14 mouse cellular contexts compared by ENCODE assay signal in the genomic region with DNA sequence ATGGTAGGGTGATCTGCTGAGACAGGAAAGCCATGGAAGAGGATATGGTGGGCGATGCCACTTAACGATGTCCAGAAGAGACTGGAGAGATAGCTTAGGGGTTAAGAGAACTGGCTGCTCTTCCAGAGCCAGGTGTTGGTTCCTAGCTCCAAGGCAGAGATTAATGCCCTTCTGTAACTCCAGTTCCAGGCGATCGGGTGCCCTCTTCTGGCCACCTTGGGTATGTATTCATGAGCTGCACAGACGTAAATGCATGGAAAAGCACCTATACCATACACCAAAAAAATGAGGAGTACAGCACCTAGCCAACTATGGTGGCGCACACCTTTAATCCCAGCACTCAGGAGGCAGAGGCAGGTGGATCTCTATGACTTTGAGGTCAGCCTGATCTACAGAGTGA. TPM values are rescaled to one million over a fixed set of nuclear protein-coding genes. Genes with fewer than 3 reads are reported as not detected.
DNase-seq lines count a peak whose midpoint lies in the region; ATAC-seq and TF ChIP-seq lines count a peak whose summit lies in the region.
"Had no signal": no experiment of that assay in that cellular context is flagged by ENCODE, and none has a peak within 500 bp of the region (broad histone marks: within the 10 kb centered on the region; RNA-seq: fewer than 3 reads in every experiment).

No protein-coding gene starts in this region.

- H3K4me3 ChIP-seq in hindbrain, postnatal 0 days (ENCODE audit: low read length) = no peak overlapping the region
- no peak overlapping the region for H3K4me3 ChIP-seq in hindbrain, embryonic 14.5 days (replicated peaks; ENCODE audit: low read length)
- no peak overlapping the region for H3K4me3 ChIP-seq in lung, embryonic 14.5 days (ENCODE audit: low read depth, low read length)
- H3K4me3 ChIP-seq in G1E (ENCODE audit: low read depth, low read length) = no peak overlapping the region
- no peak overlapping the region for H3K4me3 ChIP-seq in small intestine, adult 2 months (ENCODE audit: low read depth, low read length)

- TF ChIP-seq CTCF in hindbrain, postnatal 0 days (IDR thresholded peaks at IDR 0.05; ENCODE audit: low read depth) = peak; percentile 39
- peak; percentile 39; the same call in 1 of the 2 replicates for TF ChIP-seq CTCF in lung, embryonic 14.5 days (IDR thresholded peaks at IDR 0.05; ENCODE audit: low read depth)
- TF ChIP-seq CTCF in G1E (IDR thresholded peaks at IDR 0.05; ENCODE audit: low read depth, low read length) = peak; percentile 31; the same call in 1 of the 2 replicates
- peak; percentile 41; the same call in 1 of the 2 replicates for TF ChIP-seq CTCF in small intestine, adult 2 months (IDR thresholded peaks at IDR 0.05; ENCODE audit: extremely low read depth, insufficient read length, insufficient replicate concordance, low read depth, low read length)

- no peaks in the 10 kb centered on the region for H3K9me3 ChIP-seq in hindbrain, postnatal 0 days (ENCODE audit: low read length)
- no peaks in the 10 kb centered on the region for H3K9me3 ChIP-seq in hindbrain, embryonic 14.5 days (ENCODE audit: control insufficient read depth, low read length)
- H3K9me3 ChIP-seq in lung, embryonic 14.5 days (ENCODE audit: low read depth, low read length) = 0 out of 2 replicates have a peak, but pooled peaks cover 4% of the 10 kb centered on the region
- H3K9me3 ChIP-seq in G1E (replicated peaks) = no peaks in the 10 kb centered on the region; the same call in 1 of the 2 replicates

- 0 out of 2 replicates have a peak, but pooled peaks cover 4% of the 10 kb centered on the region for H3K4me1 ChIP-seq in hindbrain, postnatal 0 days (ENCODE audit: insufficient read depth, low read length)
- H3K4me1 ChIP-seq in hindbrain, embryonic 14.5 days (replicated peaks; ENCODE audit: control insufficient read depth, insufficient read depth, low read length) = 0 out of 2 replicates have a peak, but pooled peaks cover 2% of the 10 kb centered on the region
- H3K4me1 ChIP-seq in lung, embryonic 14.5 days (ENCODE audit: insufficient read depth) = peaks cover 3% of the 10 kb centered on the region; the same call in 1 of the 2 replicates
- H3K4me1 ChIP-seq in G1E (ENCODE audit: insufficient read depth, low read depth, low read length) = peaks cover 39% of the 10 kb centered on the region
- peaks cover 7% of the 10 kb centered on the region for H3K4me1 ChIP-seq in small intestine, adult 2 months (ENCODE audit: control insufficient read depth, insufficient read depth, insufficient read length, low read length)

- TF ChIP-seq POLR2A in small intestine, adult 2 months (IDR thresholded peaks at IDR 0.05; ENCODE audit: low read depth, low read length) = no peak

- H3K9ac ChIP-seq in hindbrain, postnatal 0 days (replicated peaks; ENCODE audit: low read length) = no peak overlapping the region
- no peak overlapping the region for H3K9ac ChIP-seq in hindbrain, embryonic 14.5 days
- no peak overlapping the region for H3K9ac ChIP-seq in lung, embryonic 14.5 days

- H3K27ac ChIP-seq in hindbrain, postnatal 0 days = no peak overlapping the region
- no peak overlapping the region for H3K27ac ChIP-seq in hindbrain, embryonic 14.5 days
- no peak overlapping the region for H3K27ac ChIP-seq in lung, embryonic 14.5 days (ENCODE audit: low read depth)
- H3K27ac ChIP-seq in small intestine, adult 2 months (ENCODE audit: insufficient read depth, low read depth, low read length) = no peak overlapping the region

- no peaks in the 10 kb centered on the region for H3K36me3 ChIP-seq in hindbrain, postnatal 0 days (ENCODE audit: insufficient read depth, low read length)
- H3K36me3 ChIP-seq in hindbrain, embryonic 14.5 days (replicated peaks; ENCODE audit: control insufficient read depth, insufficient read depth) = no peaks in the 10 kb centered on the region
- H3K36me3 ChIP-seq in lung, embryonic 14.5 days (ENCODE audit: insufficient read depth) = no peaks in the 10 kb centered on the region
- no peaks in the 10 kb centered on the region for H3K36me3 ChIP-seq in G1E (replicated peaks)
- H3K36me3 ChIP-seq in small intestine, adult 2 months (ENCODE audit: control insufficient read depth, insufficient read depth, low read length) = no peaks in the 10 kb centered on the region

- no peak for DNase-seq in hindbrain, postnatal 0 days (ENCODE audit: low spot score)
- DNase-seq in hindbrain, embryonic 14.5 days (ENCODE audit: low spot score) = no peak
- no peak for DNase-seq in lung, embryonic 14.5 days
- no peak for DNase-seq in lung, postnatal 25 days (ENCODE audit: low spot score)
- DNase-seq in G1E (ENCODE audit: low spot score) = no peak
- DNase-seq in right cerebral cortex, postnatal 25 days = no peak
- DNase-seq in ovary, postnatal 10 days (ENCODE audit: low spot score) = no peak
- DNase-seq: cerebellum, postnatal 36 days; heart, adult 11 months; heart, postnatal 14 days; left cerebral cortex, postnatal 4 days; lung, postnatal 14 days had no signal

- H3K27me3 ChIP-seq in hindbrain, postnatal 0 days (ENCODE audit: insufficient read depth, low read length) = no peaks in the 10 kb centered on the region
- H3K27me3 ChIP-seq in hindbrain, embryonic 14.5 days (ENCODE audit: control insufficient read depth, insufficient read depth, low read length) = no peaks in the 10 kb centered on the region
- H3K27me3 ChIP-seq in lung, embryonic 14.5 days (ENCODE audit: insufficient read depth, low read length) = no peaks in the 10 kb centered on the region
- H3K27me3 ChIP-seq in G1E (ENCODE audit: insufficient read depth, low read length) = peaks cover 24% of the 10 kb centered on the region; the same call in 1 of the 2 replicates
- H3K27me3 ChIP-seq in small intestine, adult 2 months (ENCODE audit: control insufficient read depth, insufficient read depth, low read length) = no peaks in the 10 kb centered on the region

- no peak overlapping the region for H3K4me2 ChIP-seq in hindbrain, postnatal 0 days (ENCODE audit: low read depth, low read length)
- no peak overlapping the region for H3K4me2 ChIP-seq in hindbrain, embryonic 14.5 days (replicated peaks)
- no peak overlapping the region for H3K4me2 ChIP-seq in lung, embryonic 14.5 days

- ATAC-seq in hindbrain, postnatal 0 days = no peak
- ATAC-seq in hindbrain, embryonic 14.5 days (ENCODE audit: low FRiP score) = no peak
- no peak for ATAC-seq in lung, embryonic 14.5 days (ENCODE audit: insufficient read depth)
- no peak for ATAC-seq in G1E (ENCODE audit: extremely low read depth, insufficient number of reproducible peaks, low FRiP score, poor library complexity, severe bottlenecking)
- ATAC-seq: activated CD4-positive, CD25-positive, alpha-beta regulatory T cell, adult 4 months had no signal

- 73% methylated on average over 6 of the region's 6 CpGs for WGBS in hindbrain, postnatal 0 days
- WGBS in hindbrain, embryonic 14.5 days = 75% methylated on average over 6 of the region's 6 CpGs
- 80% methylated on average over 6 of the region's 6 CpGs for WGBS in lung, embryonic 14.5 days
- WGBS in small intestine, adult 2 months = 90% methylated on average over 6 of the region's 6 CpGs

RNA-seq across cellular contexts. Expression of a gene that starts 19.5 kb away (rescaled TPM):
- 25.4 and 25.9 TPM in 2 replicates for total RNA-seq in hindbrain, postnatal 0 days (2014; rRNA removed)
- 6.6 and 6.8 TPM in 2 replicates for polyA plus RNA-seq in hindbrain, postnatal 0 days (2015; fragmentation: Nextera tagmentation; extraction: Ambion mirVana)
- polyA plus RNA-seq in hindbrain, embryonic 14.5 days (2014; fragmentation: Nextera tagmentation; extraction: Ambion mirVana) = 6.0 and 6.7 TPM in 2 replicates
- polyA plus RNA-seq in lung, embryonic 14.5 days (2014; fragmentation: Nextera tagmentation; extraction: Ambion mirVana) = 18.0 and 19.4 TPM in 2 replicates
- total RNA-seq in G1E (2014; fragmentation: Nextera tagmentation) (25.1 and 26.0 TPM in 2 replicates), G1E (2017) (16.2 and 21.3 TPM in 2 replicates)
- 30.4 and 33.0 TPM in 2 replicates for polyA plus RNA-seq in G1E (2012)
- 75.2 and 117 TPM in 2 replicates for polyA plus RNA-seq in small intestine, adult 2 months (2012; rRNA removed)

RNA-seq across cellular contexts. Expression of a gene that starts 37.0 kb away (rescaled TPM):
- total RNA-seq in hindbrain, postnatal 0 days (2014; rRNA removed) = 10.3 and 16.1 TPM in 2 replicates
- polyA plus RNA-seq in hindbrain, postnatal 0 days (2015; fragmentation: Nextera tagmentation; extraction: Ambion mirVana) = 4.9 and 5.6 TPM in 2 replicates
- polyA plus RNA-seq in hindbrain, embryonic 14.5 days (2014; fragmentation: Nextera tagmentation; extraction: Ambion mirVana) = 3.8 and 4.6 TPM in 2 replicates
- polyA plus RNA-seq in lung, embryonic 14.5 days (2014; fragmentation: Nextera tagmentation; extraction: Ambion mirVana) = 10.1 and 12.0 TPM in 2 replicates
- total RNA-seq in G1E (2014; fragmentation: Nextera tagmentation) = 1.5 and 2.7 TPM in 2 replicates
- 5.4 TPM in 2 replicates for total RNA-seq in G1E (2017)
- polyA plus RNA-seq in G1E (2012) = 3.4 and 4.9 TPM in 2 replicates
- 15.2 and 16.6 TPM in 2 replicates for polyA plus RNA-seq in small intestine, adult 2 months (2012; rRNA removed)

RNA-seq across cellular contexts. Expression of a gene that starts 53.5 kb away (rescaled TPM):
- total RNA-seq in hindbrain, postnatal 0 days (2014; rRNA removed) = 55.5 and 61.3 TPM in 2 replicates
- polyA plus RNA-seq in hindbrain, postnatal 0 days (2015; fragmentation: Nextera tagmentation; extraction: Ambion mirVana) = 14.2 and 15.7 TPM in 2 replicates
- polyA plus RNA-seq in hindbrain, embryonic 14.5 days (2014; fragmentation: Nextera tagmentation; extraction: Ambion mirVana) = 18.9 and 21.6 TPM in 2 replicates
- polyA plus RNA-seq in lung, embryonic 14.5 days (2014; fragmentation: Nextera tagmentation; extraction: Ambion mirVana) = 20.1 and 23.9 TPM in 2 replicates
- total RNA-seq in G1E (2014; fragmentation: Nextera tagmentation) (58.7 and 63.1 TPM in 2 replicates), G1E (2017) (49.3 and 57.3 TPM in 2 replicates)
- polyA plus RNA-seq in G1E (2012) = 31.7 and 37.0 TPM in 2 replicates
- polyA plus RNA-seq in small intestine, adult 2 months (2012; rRNA removed) = 16.8 and 30.2 TPM in 2 replicates
